Mouse (Mus musculus): ENCODE results near the gene Ung.

- TF ChIP-seq CTCF (IDR thresholded peaks at IDR 0.05; ENCODE audit: low read depth) = no peak
- TF ChIP-seq EP300 (optimal IDR thresholded peaks at IDR 0.05) = no peak
Measured at GRCm38 (mm10) chr5:114146028-114146888, 16.1 kb downstream of the Ung start, which contains the start of gene Acacb.

Measured in stomach, postnatal 0 days (tissue).